In the genomic region with DNA sequence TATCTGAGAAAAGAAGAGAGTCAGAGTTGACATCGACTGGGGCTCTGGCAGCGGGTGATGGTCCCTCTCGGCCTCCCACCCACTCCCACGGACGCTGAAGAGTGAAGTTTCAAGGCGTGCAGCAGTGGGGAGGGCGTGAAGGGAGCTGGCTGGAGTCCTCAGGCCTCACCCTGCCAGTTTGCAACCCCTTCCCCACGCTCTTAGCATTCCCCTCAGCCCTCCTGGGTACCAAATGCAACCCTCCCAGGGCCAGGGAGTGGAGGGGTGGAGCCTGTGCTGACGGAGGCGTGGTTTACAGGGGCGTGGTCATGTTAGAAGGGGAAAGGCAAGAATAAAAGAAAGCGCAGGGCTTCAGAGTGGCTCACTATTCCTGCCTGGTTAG, we compare ENCODE assay signal across 7 mouse cellular contexts.
DNase-seq lines count a peak whose midpoint lies in the region; ATAC-seq and TF ChIP-seq lines count a peak whose summit lies in the region.

No protein-coding gene starts in this region.

- H3K27me3 ChIP-seq in hindbrain, postnatal 0 days (ENCODE audit: insufficient read depth, low read length), result no peaks in the 10 kb centered on the region
- H3K27me3 ChIP-seq in limb, embryonic 12.5 days, result peaks cover 19% of the 10 kb centered on the region
- H3K27me3 ChIP-seq in midbrain, embryonic 12.5 days, result peaks cover 50% of the 10 kb centered on the region
- H3K27me3 ChIP-seq in small intestine, adult 2 months (ENCODE audit: control insufficient read depth, insufficient read depth, low read length), result no peaks in the 10 kb centered on the region

- peak; percentile 59 for ATAC-seq in hindbrain, postnatal 0 days
- peak; percentile 53 for ATAC-seq in limb, embryonic 12.5 days (ENCODE audit: insufficient number of reproducible peaks, insufficient read depth, low FRiP score, low TSS enrichment, low read depth)
- peak; percentile 78 for ATAC-seq in midbrain, embryonic 12.5 days (ENCODE audit: low FRiP score, low read depth)

- 0 out of 2 replicates have a peak, but pooled peaks cover 2% of the 10 kb centered on the region for H3K4me1 ChIP-seq in cortical plate, adult 2 months (ENCODE audit: control insufficient read depth, insufficient read depth, low read length)
- no peaks in the 10 kb centered on the region for H3K4me1 ChIP-seq in hindbrain, postnatal 0 days (ENCODE audit: insufficient read depth, low read length)
- H3K4me1 ChIP-seq in limb, embryonic 12.5 days (replicated peaks), result peaks cover 20% of the 10 kb centered on the region
- peaks cover 27% of the 10 kb centered on the region for H3K4me1 ChIP-seq in midbrain, embryonic 12.5 days
- H3K4me1 ChIP-seq in small intestine, adult 2 months (ENCODE audit: control insufficient read depth, insufficient read depth, insufficient read length, low read length), result peaks cover 3% of the 10 kb centered on the region

- DNase-seq in adipocyte (ENCODE audit: low spot score), result peak; percentile 76
- peak; percentile 67 to 71 for DNase-seq in gastrocnemius, adult 8-10 months (ENCODE audit: low spot score in 2 of 2)
- DNase-seq in hindbrain, postnatal 0 days (ENCODE audit: low spot score), result peak; percentile 68

- peak overlapping the region; percentile 69 for H3K4me2 ChIP-seq in hindbrain, postnatal 0 days (ENCODE audit: low read depth, low read length)
- peak overlapping the region; percentile 85 for H3K4me2 ChIP-seq in limb, embryonic 12.5 days
- H3K4me2 ChIP-seq in midbrain, embryonic 12.5 days (replicated peaks), result peak overlapping the region; percentile 75

- peak overlapping the region; percentile 54 for H3K4me3 ChIP-seq in cortical plate, adult 2 months (ENCODE audit: insufficient read depth, low read length)
- H3K4me3 ChIP-seq in hindbrain, postnatal 0 days (ENCODE audit: low read length), result peak overlapping the region; percentile 44
- H3K4me3 ChIP-seq in limb, embryonic 12.5 days (replicated peaks), result peak overlapping the region; percentile 47
- H3K4me3 ChIP-seq in midbrain, embryonic 12.5 days, result peak overlapping the region; percentile 46
- peak overlapping the region; percentile 58 for H3K4me3 ChIP-seq in small intestine, adult 2 months (ENCODE audit: low read depth, low read length)

- no peak for TF ChIP-seq CTCF in cortical plate, adult 2 months (IDR thresholded peaks at IDR 0.05; ENCODE audit: extremely low read depth, insufficient read depth, low read length)
- TF ChIP-seq CTCF in hindbrain, postnatal 0 days (IDR thresholded peaks at IDR 0.05; ENCODE audit: low read depth), result no peak
- no peak for TF ChIP-seq CTCF in small intestine, adult 2 months (IDR thresholded peaks at IDR 0.05; ENCODE audit: extremely low read depth, insufficient read length, insufficient replicate concordance, low read depth, low read length)

- no peak for TF ChIP-seq POLR2A in cortical plate, adult 2 months (IDR thresholded peaks at IDR 0.05; ENCODE audit: extremely low read depth, insufficient read depth, low read length)
- TF ChIP-seq POLR2A in small intestine, adult 2 months (IDR thresholded peaks at IDR 0.05; ENCODE audit: low read depth, low read length), result no peak

- under 1% methylated on average over 12 of the region's 12 CpGs for WGBS in hindbrain, postnatal 0 days
- WGBS in limb, embryonic 12.5 days, result 2% methylated on average over 12 of the region's 12 CpGs
- 2% methylated on average over 12 of the region's 12 CpGs for WGBS in midbrain, embryonic 12.5 days
- 1% methylated on average over 12 of the region's 12 CpGs for WGBS in small intestine, adult 2 months

- H3K36me3 ChIP-seq in hindbrain, postnatal 0 days (ENCODE audit: insufficient read depth, low read length), result no peaks in the 10 kb centered on the region
- H3K36me3 ChIP-seq in limb, embryonic 12.5 days, result no peaks in the 10 kb centered on the region
- no peaks in the 10 kb centered on the region for H3K36me3 ChIP-seq in midbrain, embryonic 12.5 days
- H3K36me3 ChIP-seq in small intestine, adult 2 months (ENCODE audit: control insufficient read depth, insufficient read depth, low read length), result no peaks in the 10 kb centered on the region

- H3K9ac ChIP-seq in hindbrain, postnatal 0 days (replicated peaks; ENCODE audit: low read length), result peak overlapping the region; percentile 47
- peak overlapping the region; percentile 44 for H3K9ac ChIP-seq in limb, embryonic 12.5 days (replicated peaks)
- peak overlapping the region; percentile 35; the same call in 1 of the 2 replicates for H3K9ac ChIP-seq in midbrain, embryonic 12.5 days (replicated peaks)

- H3K9me3 ChIP-seq in hindbrain, postnatal 0 days (ENCODE audit: low read length), result no peaks in the 10 kb centered on the region
- no peaks in the 10 kb centered on the region for H3K9me3 ChIP-seq in limb, embryonic 12.5 days
- H3K9me3 ChIP-seq in midbrain, embryonic 12.5 days, result no peaks in the 10 kb centered on the region

- H3K27ac ChIP-seq in cortical plate, adult 2 months (ENCODE audit: insufficient read depth, low read length), result no peak overlapping the region
- H3K27ac ChIP-seq in hindbrain, postnatal 0 days, result peak overlapping the region; percentile 37
- 0 out of 2 replicates have a peak overlapping the region, but pooled peaks have one; percentile 35 for H3K27ac ChIP-seq in limb, embryonic 12.5 days
- H3K27ac ChIP-seq in midbrain, embryonic 12.5 days (replicated peaks), result peak overlapping the region; percentile 47; the same call in 1 of the 2 replicates
- peak overlapping the region; percentile 11; the same call in 1 of the 2 replicates for H3K27ac ChIP-seq in small intestine, adult 2 months (ENCODE audit: insufficient read depth, low read depth, low read length)
